Mouse (Mus musculus) testis, adult 2 months (tissue): Measurements from ENCODE around the gene Ppp1ca. TPM values are rescaled to one million over a fixed set of nuclear protein-coding genes. Genes with fewer than 3 reads are reported as not detected.

ENCODE experiments used
- H3K27ac ChIP-seq: fragments of 200-500 bp; 2 replicates; pipeline ENCODE4 v1.5.1; 2012; ENCODE audit warnings: low read depth, low read length; ENCODE audit not compliant: control insufficient read depth, insufficient read depth
- H3K27me3 ChIP-seq: fragments of 200-500 bp; 2 replicates; pipeline ENCODE4 v1.6.1; 2012; ENCODE audit warnings: mild to moderate bottlenecking, low read length, moderate library complexity; ENCODE audit not compliant: control insufficient read depth, insufficient read depth
- H3K36me3 ChIP-seq: fragments of 200-500 bp; 2 replicates; pipeline ENCODE4 v1.6.1; 2012; ENCODE audit warnings: mild to moderate bottlenecking, low read length; ENCODE audit not compliant: control insufficient read depth, insufficient read depth
- H3K4me1 ChIP-seq: fragments of 200-500 bp; 2 replicates; pipeline ENCODE4 v1.6.1; 2012; ENCODE audit warnings: low read length; ENCODE audit not compliant: control insufficient read depth, insufficient read depth
- H3K4me3 ChIP-seq: fragments of 200-500 bp; 2 replicates; pipeline ENCODE4 v1.5.1; 2012; ENCODE audit warnings: low read depth, mild to moderate bottlenecking, low read length, moderate library complexity, mixed read lengths; ENCODE audit not compliant: control insufficient read depth
- CTCF ChIP-seq: fragments of 200-500 bp; IDR thresholded peaks from 2 replicates; pipeline ENCODE4 v1.5.1; 2012; ENCODE audit warnings: low read depth, mild to moderate bottlenecking, inconsistent platforms, low read length, moderate library complexity; ENCODE audit not compliant: control insufficient read depth, insufficient read depth, insufficient replicate concordance
- POLR2A ChIP-seq: fragments of 200-500 bp; IDR thresholded peaks from 2 replicates; pipeline ENCODE4 v1.6.1; 2012; ENCODE audit warnings: low read depth, mild to moderate bottlenecking, inconsistent platforms, low read length, moderate library complexity; ENCODE audit not compliant: control insufficient read depth
- polyA plus RNA-seq: library from polyadenylated mRNA; depleted of rRNA; stranded (reverse); fragments of >200 nt; gene quantifications from 2 replicates; pipeline ENCODE4 v1.2.3, GENCODE M21; 2012

Ppp1ca gene
- polyA plus RNA-seq, 1 experiment: 48.8 TPM

DNA sequence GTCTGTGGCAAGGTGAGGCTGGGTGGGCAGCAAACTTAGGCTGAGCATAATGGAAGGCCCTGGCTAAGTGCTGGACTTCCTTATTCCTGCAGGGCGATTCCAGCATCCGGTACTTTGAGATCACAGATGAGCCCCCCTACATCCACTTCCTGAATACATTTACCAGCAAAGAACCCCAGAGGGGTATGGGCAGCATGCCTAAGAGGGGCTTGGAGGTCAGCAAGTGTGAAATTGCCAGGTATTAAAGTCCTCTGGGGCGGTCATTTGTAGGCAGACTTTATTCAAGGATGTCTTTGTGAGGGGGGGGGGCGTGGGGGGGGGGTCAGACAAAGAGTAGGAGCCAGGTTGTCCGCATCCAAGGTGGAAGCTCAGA lies 40.4 kb upstream of the Ppp1ca start:
- no peak overlapping the region for H3K4me3 ChIP-seq
- no peak for TF ChIP-seq CTCF
- H3K27me3 ChIP-seq: no peaks in the 10 kb centered on the region
- H3K4me1 ChIP-seq: peaks cover 17% of the 10 kb centered on the region
- H3K36me3 ChIP-seq: no peaks in the 10 kb centered on the region
- H3K27ac ChIP-seq: no peak overlapping the region

DNA sequence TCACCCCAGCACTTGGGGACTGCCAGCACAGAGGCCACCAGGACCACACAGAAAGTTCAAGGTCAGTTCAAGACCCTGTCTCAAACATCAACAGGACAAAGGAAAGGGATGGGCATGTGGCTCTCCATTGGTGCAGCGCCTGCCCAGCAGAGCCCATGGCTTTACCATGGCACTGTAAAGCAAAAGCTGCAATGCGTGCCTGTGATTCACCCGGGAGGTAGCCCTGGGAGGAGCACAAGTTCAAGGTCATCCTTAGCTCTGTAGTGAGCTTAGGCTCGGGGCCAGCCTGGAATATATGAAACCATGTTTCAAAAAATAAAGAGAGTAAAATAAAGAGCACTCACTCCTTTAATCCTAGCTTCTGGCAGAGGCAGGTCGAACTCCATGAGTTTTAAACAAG lies 40.0 kb upstream of the Ppp1ca start:
- Histone ChIP-seq H3K4me1 (peaks cover 17% of the 10 kb centered on the region), H3K4me3 (no peak overlapping the region), H3K27ac (no peak overlapping the region), H3K27me3 (no peaks in the 10 kb centered on the region), H3K36me3 (no peaks in the 10 kb centered on the region)
- TF ChIP-seq CTCF (no peak), POLR2A (no peak)

DNA sequence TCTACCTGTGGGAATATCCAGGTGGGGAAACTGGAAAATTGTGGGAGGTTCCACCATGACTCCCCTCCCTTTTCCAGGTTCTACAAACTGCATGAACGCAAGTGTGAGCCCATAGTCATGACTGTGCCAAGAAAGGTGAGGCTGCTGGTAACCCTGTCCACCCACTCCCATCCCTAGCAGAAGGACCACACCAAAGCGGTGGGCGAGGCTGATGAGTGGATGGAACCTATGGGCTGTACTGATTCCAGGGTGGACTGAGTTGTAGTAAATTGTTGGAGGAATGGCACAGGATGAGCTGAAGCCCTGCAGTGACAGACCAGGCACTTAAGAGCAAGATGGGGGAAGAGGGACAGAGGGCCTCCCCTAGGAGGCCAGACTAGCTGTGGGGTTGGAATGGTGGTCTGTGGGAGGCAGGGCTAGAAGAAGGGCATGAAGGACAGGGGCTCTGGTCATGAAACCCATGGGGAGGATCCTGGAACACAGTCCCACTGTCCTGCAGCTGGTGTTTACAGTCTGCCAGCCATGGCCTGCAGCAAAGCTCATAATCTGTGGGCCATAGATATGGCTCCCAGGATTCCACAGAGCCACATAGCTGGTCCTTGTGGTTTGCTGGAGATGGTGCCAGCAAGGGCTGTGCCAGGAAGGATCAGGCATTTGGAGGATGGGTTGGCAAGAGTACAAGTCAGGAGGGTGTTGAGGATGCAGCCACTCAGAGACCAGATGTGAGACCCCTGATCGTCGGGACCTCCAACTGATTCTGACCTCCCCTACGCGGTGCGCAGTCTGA lies 39.2 kb upstream of the Ppp1ca start:
- H3K4me3 ChIP-seq: no peak overlapping the region
- TF ChIP-seq CTCF (no peak), POLR2A (no peak)
- no peaks in the 10 kb centered on the region for H3K27me3 ChIP-seq
- no peaks in the 10 kb centered on the region for H3K36me3 ChIP-seq
- no peak overlapping the region for H3K27ac ChIP-seq
- peaks cover 10% of the 10 kb centered on the region for H3K4me1 ChIP-seq

DNA sequence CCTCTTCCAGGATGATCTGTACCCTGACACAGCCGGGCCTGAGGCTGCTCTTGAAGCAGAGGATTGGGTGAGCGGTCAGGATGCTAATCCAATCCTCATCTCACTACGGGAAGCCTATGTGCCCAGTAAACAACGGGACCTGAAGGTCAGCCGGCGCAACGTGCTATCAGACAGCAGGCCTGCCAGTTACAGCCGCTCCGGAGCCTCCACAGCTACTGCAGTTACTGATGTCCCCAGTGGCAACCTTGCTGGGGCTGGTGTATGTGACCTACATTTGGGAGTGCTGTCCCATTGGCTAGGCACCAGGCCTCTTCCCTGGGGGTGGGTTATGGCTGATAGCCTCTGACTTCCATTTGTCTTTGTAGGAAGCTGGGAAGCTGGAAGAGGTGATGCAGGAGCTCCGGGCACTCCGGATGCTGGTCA lies 38.6 kb upstream of the Ppp1ca start, which contains the start of gene Ptprcap:
Gene Ptprcap (plus strand): TSS at position 373 of the 423 bp plus-strand sequence.
- Histone ChIP-seq H3K36me3 (no peaks in the 10 kb centered on the region), H3K27me3 (no peaks in the 10 kb centered on the region), H3K27ac (no peak within 1 kb of the TSS), H3K4me1 (peaks cover 6% of the 10 kb centered on the region), H3K4me3 (no peak within 1 kb of the TSS)
- TF ChIP-seq POLR2A: no peak
- no peak for TF ChIP-seq CTCF

DNA sequence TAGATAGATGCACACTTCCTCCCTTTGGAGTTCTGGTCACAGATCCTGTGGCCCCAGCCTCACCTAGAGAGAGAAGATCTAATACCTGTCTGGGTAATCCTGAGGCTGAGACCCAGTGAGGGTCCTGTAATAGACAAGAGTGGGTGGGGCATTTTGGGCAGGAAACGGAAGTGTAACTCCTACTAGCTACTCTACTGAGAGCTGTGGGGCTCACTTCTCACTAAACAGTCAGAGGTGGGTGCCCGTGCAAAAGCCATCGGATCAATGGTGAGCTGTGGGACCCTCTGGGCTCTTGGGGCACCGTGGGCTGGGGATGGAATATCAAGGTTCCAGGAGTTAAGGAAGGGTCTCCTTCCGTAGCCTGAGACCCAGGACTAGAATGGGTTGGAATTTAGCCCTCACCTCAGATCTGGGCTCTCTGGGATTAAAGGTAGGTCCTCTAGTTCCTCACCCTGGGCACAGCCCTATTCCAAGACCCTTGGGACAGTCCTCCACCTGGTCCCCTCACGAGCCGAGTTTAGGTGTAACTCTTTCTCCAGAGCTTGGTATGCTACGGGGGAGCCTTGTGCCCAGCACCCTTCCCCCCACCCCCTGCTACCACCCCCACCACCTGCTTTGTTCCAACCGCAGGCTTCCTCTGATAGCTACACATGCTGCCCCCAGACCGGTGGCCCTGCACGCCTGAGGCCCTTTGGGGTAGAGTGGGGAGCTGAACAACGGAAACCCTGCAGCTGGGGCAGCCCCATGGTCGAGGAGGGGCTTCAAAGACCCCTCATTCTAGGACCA lies 37.2 kb upstream of the Ppp1ca start:
- Histone ChIP-seq H3K27ac (no peak overlapping the region), H3K36me3 (no peaks in the 10 kb centered on the region)

DNA sequence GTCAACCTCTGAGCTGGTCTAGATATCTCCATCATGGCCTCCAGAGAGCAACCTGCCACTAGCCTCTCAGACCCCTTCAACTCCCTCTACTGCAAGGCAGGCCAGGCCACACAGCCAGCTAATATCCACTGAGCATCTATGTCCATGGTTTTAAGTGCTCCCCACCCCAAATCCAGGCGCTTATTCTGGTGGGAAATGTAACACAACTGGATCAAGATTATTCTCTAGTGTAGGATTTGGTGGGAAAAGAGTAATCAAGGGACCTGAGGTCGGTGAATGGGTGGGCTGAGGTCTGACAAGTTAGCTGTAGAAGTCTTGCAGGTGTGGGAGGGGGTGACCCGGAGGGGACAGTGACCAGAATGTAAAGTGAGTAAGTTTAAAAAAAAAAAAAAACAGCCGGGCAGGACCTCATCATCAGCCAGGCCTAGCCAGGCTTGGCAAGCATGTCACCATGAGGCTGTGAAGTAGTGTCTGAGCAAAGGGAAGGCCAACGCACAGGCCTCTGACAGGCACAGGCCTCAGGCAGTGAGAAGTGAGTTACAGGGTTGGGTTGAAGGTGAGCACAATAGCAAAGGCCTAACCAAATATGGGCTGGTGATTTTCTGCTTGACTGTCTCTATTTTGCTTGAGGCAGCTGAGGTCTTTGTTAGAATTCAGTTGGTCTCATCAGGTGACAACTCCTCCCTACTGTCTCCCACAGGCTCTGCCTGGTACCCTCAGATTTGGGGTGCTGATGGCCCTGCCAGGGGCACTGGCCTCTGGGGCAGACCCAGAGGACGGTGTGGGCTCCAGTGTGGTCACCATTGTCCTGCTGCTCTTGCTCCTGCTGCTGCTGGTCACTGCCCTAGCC lies 36.4 kb upstream of the Ppp1ca start:
- no peak overlapping the region for H3K4me3 ChIP-seq
- no peaks in the 10 kb centered on the region for H3K27me3 ChIP-seq

More for the DNA sequence above, 37.2 kb upstream of the Ppp1ca start:
- H3K4me1 ChIP-seq: peaks cover 3% of the 10 kb centered on the region; the same call in 1 of the 2 replicates
- H3K4me3 ChIP-seq: no peak overlapping the region
- H3K27me3 ChIP-seq: no peaks in the 10 kb centered on the region
- no peak for TF ChIP-seq POLR2A
- TF ChIP-seq CTCF: no peak

DNA sequence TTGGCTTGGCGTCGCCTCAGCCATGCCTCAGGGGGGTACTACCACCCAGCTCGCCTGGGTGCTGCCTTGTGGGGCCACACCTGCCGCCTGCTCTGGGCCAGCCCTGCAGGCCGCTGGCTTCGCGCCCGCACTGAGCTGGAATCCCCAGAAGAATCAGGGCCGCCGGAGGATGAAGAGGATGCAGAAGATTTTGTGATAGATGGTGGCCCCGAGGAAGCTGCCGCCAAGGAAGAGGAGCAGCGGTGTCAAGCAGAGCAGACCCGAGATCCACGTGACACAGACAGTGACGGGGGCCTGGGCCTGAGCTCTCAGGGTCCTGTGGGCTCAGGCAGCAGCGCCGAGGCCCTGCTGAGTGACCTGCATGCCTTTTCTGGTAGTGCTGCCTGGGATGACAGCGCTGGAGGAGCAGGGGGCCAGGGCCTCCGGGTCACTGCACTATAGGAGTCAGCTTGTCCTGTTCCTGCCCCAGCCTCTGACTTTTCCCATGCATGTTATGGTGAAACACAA lies 35.7 kb upstream of the Ppp1ca start:
- TF ChIP-seq CTCF (no peak), POLR2A (no peak)
- H3K4me3 ChIP-seq: no peak overlapping the region
- H3K27me3 ChIP-seq: no peaks in the 10 kb centered on the region
- no peaks in the 10 kb centered on the region for H3K36me3 ChIP-seq
- no peaks in the 10 kb centered on the region for H3K4me1 ChIP-seq
- H3K27ac ChIP-seq: no peak overlapping the region

More for the DNA sequence above, 36.4 kb upstream of the Ppp1ca start:
- H3K27ac ChIP-seq: no peak overlapping the region
- no peaks in the 10 kb centered on the region for H3K36me3 ChIP-seq
- H3K4me1 ChIP-seq: no peaks in the 10 kb centered on the region
- TF ChIP-seq CTCF (no peak), POLR2A (no peak)
